Mouse (Mus musculus): ENCODE results near the gene Drd3.

Gene Drd3

GRCm38 (mm10) chr16:43801137-43801536 lies 47.3 kb downstream of the Drd3 start:
- intact Hi-C loops (cut with DNase I): loop anchor here (5.0 to 10.0 kb wide), 2 partner anchors 186 to 1524 kb away; no protein-coding TSS in a partner anchor

DNA sequence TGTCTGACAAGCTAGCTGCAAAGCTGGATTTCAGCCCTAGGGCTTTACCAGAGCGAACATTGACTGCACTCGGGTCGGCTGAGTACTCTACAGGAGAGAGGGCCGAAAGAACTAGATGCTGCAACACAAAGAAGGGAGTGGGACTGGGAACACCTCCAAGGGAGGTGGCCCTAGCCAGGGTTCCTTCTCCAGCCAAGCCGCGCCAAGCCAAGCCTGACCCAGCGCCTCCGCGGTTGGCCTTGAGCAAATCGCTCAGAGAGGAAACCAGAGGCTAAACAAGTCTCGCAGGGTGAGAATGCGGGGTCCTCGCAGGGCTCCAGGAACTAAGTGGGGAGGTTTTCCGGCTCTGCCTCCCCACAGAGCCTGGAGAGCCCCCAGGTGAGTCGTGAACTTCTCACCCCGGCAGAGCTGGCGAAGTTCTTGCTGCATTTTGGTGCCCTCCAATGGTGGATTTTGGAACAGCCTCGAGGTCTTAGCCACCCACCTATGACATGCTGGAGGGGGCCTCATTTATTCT lies 48.0 kb downstream of the Drd3 start:
- intact Hi-C loops (cut with DNase I): loop anchor here (5.0 to 10.0 kb wide), 2 partner anchors 187 to 1525 kb away; no protein-coding TSS in a partner anchor

DNA sequence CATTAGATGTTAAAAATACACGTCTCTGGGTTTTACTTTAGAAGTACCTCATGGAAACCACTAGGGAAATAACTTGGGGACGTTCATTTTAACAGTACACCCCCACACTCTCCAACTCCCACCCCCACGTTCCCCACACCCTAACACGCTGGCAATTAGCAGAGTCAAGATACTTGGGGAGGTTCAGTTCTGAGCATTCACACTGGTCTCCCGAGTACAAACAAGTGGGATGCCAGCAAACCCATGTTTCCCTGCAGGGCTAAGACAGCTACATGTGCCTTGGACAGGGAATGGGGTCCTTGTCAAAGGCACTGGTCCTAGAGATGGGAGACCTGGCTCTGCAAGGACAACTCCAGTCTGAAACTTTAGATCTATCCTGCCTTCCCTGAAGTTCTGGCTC lies 48.6 kb downstream of the Drd3 start:
- intact Hi-C loops (cut with DNase I): loop anchor here (5.0 to 10.0 kb wide), 2 partner anchors 188 to 1525 kb away; no protein-coding TSS in a partner anchor

- intact Hi-C loops (cut with DNase I): loop anchor here (5.0 to 10.0 kb wide), 2 partner anchors 190 to 1527 kb away; no protein-coding TSS in a partner anchor
These were observed 50.5 kb downstream of the Drd3 start for GRCm38 (mm10) chr16:43804364-43804763.

DNA sequence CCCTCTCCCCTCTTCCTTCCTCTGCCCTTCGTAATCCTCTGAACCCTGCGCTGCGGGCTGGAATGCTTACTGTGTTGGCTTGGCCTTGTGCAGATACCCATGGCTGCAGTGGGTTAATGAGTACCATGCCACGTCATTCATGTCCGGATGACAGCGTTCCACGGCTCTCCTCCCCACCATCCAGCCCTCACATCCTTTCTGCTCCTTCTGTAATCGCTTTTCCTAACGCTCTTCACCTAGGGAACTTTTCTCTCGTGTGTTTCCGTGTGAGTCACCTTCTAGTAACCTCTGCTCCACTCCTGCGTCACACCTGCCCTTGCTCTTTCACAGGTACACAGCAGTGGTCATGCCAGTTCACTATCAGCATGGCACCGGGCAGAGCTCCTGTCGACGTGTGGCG lies 53.2 kb downstream of the Drd3 start:
- intact Hi-C loops (cut with DNase I): loop anchor here (10.0 kb wide), 1 partner anchor 192 kb away; no protein-coding TSS in a partner anchor

GRCm38 (mm10) chr16:43809429-43809828 lies 55.6 kb downstream of the Drd3 start:
- intact Hi-C loops (cut with DNase I): loop anchor here (10.0 kb wide), 1 partner anchor 195 kb away; no protein-coding TSS in a partner anchor

DNA sequence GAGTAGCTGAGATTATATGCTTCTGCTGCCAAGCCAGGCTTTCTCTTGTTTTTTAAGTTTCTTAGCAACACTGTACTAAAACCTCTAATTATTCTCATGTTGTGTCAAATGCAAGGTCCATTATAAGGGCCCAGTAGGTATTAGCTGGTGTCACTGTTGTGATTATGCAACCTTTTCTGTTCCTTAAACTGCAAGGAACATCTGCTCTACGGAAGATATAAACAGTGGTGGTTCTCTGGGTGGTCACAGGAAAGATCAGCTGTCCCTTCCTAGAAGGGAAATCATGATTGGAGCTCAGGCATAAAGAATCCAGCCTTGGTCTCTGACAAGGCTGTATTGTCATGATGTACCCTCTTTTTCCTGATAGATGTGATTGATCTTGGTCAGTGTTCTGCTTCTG lies 57.6 kb downstream of the Drd3 start:
- intact Hi-C loops (cut with DNase I): no loop called here

DNA sequence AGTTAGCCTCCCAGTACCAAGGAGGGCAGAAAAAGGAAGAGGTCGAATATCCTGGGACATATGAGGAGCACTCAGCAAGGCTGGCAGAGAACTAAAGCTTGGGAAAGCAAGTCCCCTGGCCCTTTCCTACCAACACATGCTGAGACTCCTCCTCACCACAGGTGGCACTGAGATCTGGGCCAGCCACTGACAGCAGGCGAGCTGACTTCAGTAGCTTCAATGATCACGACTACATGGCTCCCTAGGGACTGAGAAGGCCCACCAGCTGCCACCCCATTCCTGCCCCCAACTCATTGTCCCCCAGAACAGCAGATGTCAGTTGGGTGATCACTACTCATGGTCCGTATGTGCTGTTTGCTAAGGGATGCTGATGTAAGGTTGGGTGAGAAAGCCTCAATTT lies 60.8 kb downstream of the Drd3 start:
- intact Hi-C loops (cut with DNase I): no loop called here

DNA sequence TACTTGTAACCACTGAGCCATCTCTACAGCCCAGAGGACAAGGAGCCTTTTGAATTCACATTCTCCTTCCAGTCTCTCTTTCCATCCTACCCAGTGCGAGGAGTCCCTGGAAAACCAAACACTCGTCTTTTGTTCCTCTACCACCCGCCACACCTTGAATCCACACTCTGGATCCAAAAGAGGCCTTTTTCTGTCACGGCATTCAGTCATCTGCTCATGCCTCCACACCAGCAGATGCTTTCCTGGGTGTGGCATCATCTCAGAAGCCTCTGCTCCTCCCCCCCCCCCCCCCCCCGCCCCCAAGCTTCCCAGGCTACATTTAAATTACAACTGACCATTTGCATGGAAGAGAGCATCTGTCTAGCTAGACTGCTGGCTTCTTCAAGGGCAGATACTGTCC lies 62.5 kb downstream of the Drd3 start:
- intact Hi-C loops (cut with DNase I): no loop called here

- intact Hi-C loops (cut with DNase I): no loop called here
These were observed 64.6 kb downstream of the Drd3 start for GRCm38 (mm10) chr16:43818404-43818803.

GRCm38 (mm10) chr16:43827492-43827891 lies 73.7 kb downstream of the Drd3 start:
- intact Hi-C loops (cut with DNase I): no loop called here

DNA sequence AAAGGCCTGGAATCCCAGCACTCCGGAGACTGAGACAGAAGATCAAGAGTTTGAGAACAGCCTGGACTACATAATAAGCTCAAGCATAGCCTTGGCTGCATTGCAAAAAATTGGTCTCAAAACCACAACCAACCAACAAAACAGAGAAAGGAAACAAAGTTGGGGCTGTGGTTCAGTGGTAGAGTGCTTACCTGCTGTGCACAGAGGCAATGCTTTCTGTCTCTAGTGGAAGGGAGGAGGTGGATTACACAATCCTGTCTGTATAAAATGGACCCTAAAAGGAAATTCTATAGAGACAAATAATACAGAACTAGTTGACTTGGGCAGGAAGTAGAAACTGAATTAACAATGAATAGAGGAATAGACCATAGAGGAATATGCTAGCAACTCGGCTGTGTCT lies 78.1 kb downstream of the Drd3 start:
- intact Hi-C loops (cut with DNase I): no loop called here

DNA sequence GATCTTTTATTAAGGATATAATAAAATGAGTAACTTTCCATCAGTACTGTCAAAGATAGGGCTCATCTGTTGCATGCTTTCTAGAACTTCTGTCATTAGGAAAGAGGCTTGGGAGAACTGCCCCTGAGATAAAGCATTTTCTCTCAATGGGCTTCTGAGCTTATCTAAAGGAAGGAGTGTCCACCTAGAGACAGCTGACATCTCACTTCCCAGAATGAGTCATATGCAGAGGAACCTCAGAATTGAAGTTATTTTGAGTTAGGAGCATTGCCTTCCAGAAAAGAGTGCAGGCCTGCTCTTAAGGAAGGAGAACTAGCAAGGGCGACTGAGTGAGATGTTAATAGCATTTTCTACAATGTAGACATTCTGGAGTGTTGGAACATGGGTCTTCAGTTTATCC lies 87.4 kb downstream of the Drd3 start:
- intact Hi-C loops (cut with DNase I): no loop called here

- intact Hi-C loops (cut with DNase I): no loop called here
These were observed 96.0 kb downstream of the Drd3 start for GRCm38 (mm10) chr16:43849839-43850238.

- intact Hi-C loops (cut with DNase I): no loop called here
These were observed 105.2 kb downstream of the Drd3 start for GRCm38 (mm10) chr16:43858941-43859476.

DNA sequence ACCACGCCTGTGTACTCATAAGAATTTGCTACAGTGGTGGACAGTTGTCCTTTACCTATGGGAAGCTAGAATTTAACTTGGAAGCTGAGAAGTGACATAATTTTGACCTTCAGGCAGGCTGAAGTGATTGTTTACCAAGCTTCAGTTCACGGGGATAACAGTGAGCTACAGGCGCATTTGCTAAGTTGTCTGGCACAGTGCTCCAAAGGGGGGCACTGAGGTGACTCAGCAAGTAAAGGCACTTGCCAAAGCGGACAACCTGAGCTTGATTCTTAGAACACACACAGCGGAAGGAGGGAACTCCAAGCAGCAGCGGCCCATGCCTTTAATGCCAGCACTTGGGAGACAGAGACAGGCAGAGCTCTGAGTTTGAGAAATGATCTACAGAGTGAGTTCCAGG lies 106.8 kb downstream of the Drd3 start:
- intact Hi-C loops (cut with DNase I): no loop called here

GRCm38 (mm10) chr16:43869805-43870204 lies 116.0 kb downstream of the Drd3 start:
- intact Hi-C loops (cut with DNase I): no loop called here

DNA sequence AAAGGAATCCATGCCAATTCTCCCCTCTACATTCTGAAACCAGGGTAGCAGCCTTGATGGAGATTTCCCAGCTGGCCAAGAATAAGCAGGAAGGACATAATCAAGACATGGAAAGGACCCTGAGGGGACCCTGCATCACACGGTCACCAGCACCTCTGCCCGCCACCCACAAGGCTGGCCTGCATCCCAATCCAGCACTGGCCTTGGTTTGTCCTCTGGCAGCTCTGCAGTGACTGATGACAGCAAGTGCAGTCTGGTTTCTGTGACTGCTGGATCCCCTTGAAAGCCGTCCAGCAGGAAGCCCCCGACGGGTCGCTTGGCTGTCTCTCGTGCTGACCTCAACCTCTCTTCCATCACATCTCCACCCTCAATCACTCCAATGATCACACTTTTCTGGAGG lies 117.6 kb downstream of the Drd3 start:
- intact Hi-C loops (cut with DNase I): no loop called here

Small RNA genes lying within 50 kb of the gene (microRNA-seq; reads per million reads assigned to microRNA genes)
- gene Gm25996: 0 reads per million in 2 experiments

Measured in adrenal gland (tissue).